Mouse (Mus musculus) bone marrow macrophage, adult 2 months (primary cell): ENCODE measurements at regions not wholly inside any gene's neighbourhood (a gene's known extent, or its start where the extent isn't known, plus 50 kb on each side); places are given as distances from the start of the nearest gene placed in this dataset.

ENCODE experiments used
- CTCF ChIP-seq: IDR thresholded peaks from 2 replicates; pipeline ENCODE4 v1.5.1; 2012; ENCODE audit warnings: low read depth, mild to moderate bottlenecking, low read length, moderate library complexity
- POLR2A ChIP-seq: IDR thresholded peaks from 2 replicates; pipeline ENCODE4 v1.6.1; 2012; ENCODE audit warnings: mild to moderate bottlenecking, low read depth, low read length, borderline replicate concordance

GRCm38 (mm10) chr10:97054472-97054871, 424.9 kb upstream of the Dcn start:
- TF ChIP-seq POLR2A (no peak), CTCF (no peak)
